Mouse (Mus musculus) liver, adult 2 months (tissue): ENCODE data around the gene Il10rb.

Experiments
- CTCF ChIP-seq: fragments of 200-500 bp; IDR thresholded peaks from 2 replicates; pipeline ENCODE4 v1.5.1; 2011; ENCODE audit warnings: low read depth, low read length, control low read depth
- POLR2A ChIP-seq: fragments of 200-500 bp; IDR thresholded peaks from 2 replicates; pipeline ENCODE4 v1.6.1; 2011; ENCODE audit warnings: low read length, control low read depth; ENCODE audit not compliant: insufficient read depth; ENCODE audit errors: extremely low read depth

DNA sequence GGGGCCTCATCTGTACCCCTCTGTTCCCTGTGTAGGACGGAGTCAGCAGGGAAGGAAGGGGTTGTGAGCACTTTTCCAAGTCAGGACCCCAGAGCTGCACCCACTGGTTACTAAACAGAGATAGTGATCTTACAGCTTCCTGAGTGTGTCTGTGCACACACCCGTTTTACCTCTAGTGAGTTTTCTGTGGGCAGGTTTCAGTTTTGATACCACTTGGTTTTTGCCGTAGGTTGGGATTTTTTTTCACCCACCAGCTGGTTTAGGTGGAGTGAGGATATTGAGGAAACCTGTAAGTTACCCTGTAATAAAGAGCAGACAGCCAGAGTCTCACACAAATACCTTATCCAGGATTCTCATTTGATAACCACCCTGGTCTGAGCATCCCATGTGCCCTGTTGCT lies 64.5 kb downstream of the Il10rb start:
- TF ChIP-seq POLR2A (no peak), CTCF (no peak)
